Comparison of ENCODE assay signal across 8 mouse cellular contexts in genomic region chr2:109891471-109891870, GRCm38 (mm10). TPM values are rescaled to one million over a fixed set of nuclear protein-coding genes. Genes with fewer than 3 reads are reported as not detected.
DNase-seq lines count a peak whose midpoint lies in the region; ATAC-seq and TF ChIP-seq lines count a peak whose summit lies in the region.

No protein-coding gene starts in this region.

- peak overlapping the region; percentile 94 for H3K9ac ChIP-seq in limb, embryonic 15.5 days

- peak; percentile 17 for DNase-seq in CD4-positive, CD25-positive, alpha-beta regulatory T cell, adult 2 months (ENCODE audit: low read depth, low spot score)
- DNase-seq in thymus, adult 2 months, result no peak
- DNase-seq in thymus, postnatal 10 days (ENCODE audit: low spot score in 2 of 2), result no peak
- no peak for DNase-seq in urinary bladder, postnatal 10 days (ENCODE audit: low spot score)
- no peak for DNase-seq in adrenal gland, postnatal 36 days

- TF ChIP-seq POLR2A in thymus, adult 2 months (IDR thresholded peaks at IDR 0.05; ENCODE audit: control insufficient read depth, extremely low read depth, insufficient read depth, low read length, poor library complexity), result no peak
- no peak for TF ChIP-seq POLR2A in olfactory bulb, adult 2 months (IDR thresholded peaks at IDR 0.05; ENCODE audit: insufficient read depth, low read depth, low read length)

- ATAC-seq in CD4-positive, CD25-positive, alpha-beta regulatory T cell, adult 4 months, result no peak
- no peak for ATAC-seq in limb, embryonic 15.5 days (ENCODE audit: insufficient number of reproducible peaks, low FRiP score, low TSS enrichment, low read depth)

- peak overlapping the region; percentile 43 for H3K4me2 ChIP-seq in limb, embryonic 15.5 days

- H3K9me3 ChIP-seq in limb, embryonic 15.5 days, result no peaks in the 10 kb centered on the region

- H3K36me3 ChIP-seq in thymus, adult 2 months (ENCODE audit: control insufficient read depth, insufficient read depth, low read length), result peaks cover 22% of the 10 kb centered on the region
- H3K36me3 ChIP-seq in limb, embryonic 15.5 days, result peaks cover 23% of the 10 kb centered on the region

- 39% methylated on average over 4 of the region's 4 CpGs for WGBS in thymus, adult 2 months
- WGBS in limb, embryonic 15.5 days, result 24% methylated on average over 4 of the region's 4 CpGs
- under 1% methylated on average over 4 of the region's 4 CpGs for WGBS in olfactory bulb, adult 2 months

- H3K27ac ChIP-seq in thymus, adult 2 months (ENCODE audit: control insufficient read depth, insufficient read depth, low read length), result no peak overlapping the region
- peak overlapping the region; percentile 94 for H3K27ac ChIP-seq in limb, embryonic 15.5 days
- no peak overlapping the region for H3K27ac ChIP-seq in olfactory bulb, adult 2 months (ENCODE audit: insufficient read depth, low read depth, low read length)

- no peak for TF ChIP-seq CTCF in thymus, adult 2 months (IDR thresholded peaks at IDR 0.05; ENCODE audit: borderline replicate concordance, control insufficient read depth, extremely low read depth, insufficient read depth, low read length, poor library complexity)
- no peak for TF ChIP-seq CTCF in olfactory bulb, adult 2 months (IDR thresholded peaks at IDR 0.05; ENCODE audit: insufficient read depth, low read depth, low read length)

- peak overlapping the region; percentile 86 for H3K4me3 ChIP-seq in thymus, adult 2 months (ENCODE audit: control insufficient read depth, insufficient read depth, low read length)
- peak overlapping the region; percentile 78 for H3K4me3 ChIP-seq in limb, embryonic 15.5 days
- peak overlapping the region; percentile 96; the same call in 1 of the 2 replicates for H3K4me3 ChIP-seq in olfactory bulb, adult 2 months (ENCODE audit: insufficient read depth, low read depth, low read length)

- H3K27me3 ChIP-seq in thymus, adult 2 months (ENCODE audit: control insufficient read depth, insufficient read depth, low read length), result no peaks in the 10 kb centered on the region
- H3K27me3 ChIP-seq in limb, embryonic 15.5 days, result no peaks in the 10 kb centered on the region

- no peaks in the 10 kb centered on the region for H3K4me1 ChIP-seq in thymus, adult 2 months (replicated peaks; ENCODE audit: control insufficient read depth, insufficient read depth, low read length)
- H3K4me1 ChIP-seq in limb, embryonic 15.5 days, result peaks cover 10% of the 10 kb centered on the region
- no peaks in the 10 kb centered on the region for H3K4me1 ChIP-seq in olfactory bulb, adult 2 months (ENCODE audit: control insufficient read depth, insufficient read depth, low read length)

RNA-seq across cellular contexts. Expression of gene Lin7c, which starts 0.8 kb away (rescaled TPM):
- polyA plus RNA-seq in CD4-positive, CD25-positive, alpha-beta regulatory T cell, adult 4 months (2017; shearing (Covaris generic)), result 10 to 100 TPM; 65.9 to 69.6 TPM
- 9.1 and 10.0 TPM in 2 replicates for polyA plus RNA-seq in thymus, adult 2 months (2012; rRNA removed)
- polyA plus RNA-seq in limb, embryonic 15.5 days (2015; fragmentation: Nextera tagmentation; extraction: Ambion mirVana), result 51.4 and 55.2 TPM in 2 replicates
- polyA plus RNA-seq in olfactory bulb, adult 2 months (2012; ENCODE audit: insufficient read depth, insufficient read length, low replicate concordance, missing spikeins), result not detected in 2 replicates
- total RNA-seq in adrenal gland, postnatal 36 days (2021), result 10 to 100 TPM; 93.3 to 93.8 TPM

RNA-seq across cellular contexts. Expression of gene Lgr4, which starts 26.0 kb away (rescaled TPM):
- under 1 TPM in 1 of 2 experiments, not detected in 1; 0.08 TPM for polyA plus RNA-seq in CD4-positive, CD25-positive, alpha-beta regulatory T cell, adult 4 months (2017; shearing (Covaris generic))
- 4.5 and 7.2 TPM in 2 replicates for polyA plus RNA-seq in thymus, adult 2 months (2012; rRNA removed)
- polyA plus RNA-seq in limb, embryonic 15.5 days (2015; fragmentation: Nextera tagmentation; extraction: Ambion mirVana), result 12.5 and 15.1 TPM in 2 replicates
- polyA plus RNA-seq in olfactory bulb, adult 2 months (2012; ENCODE audit: insufficient read depth, insufficient read length, low replicate concordance, missing spikeins), result not detected in 2 replicates
- total RNA-seq in adrenal gland, postnatal 36 days (2021), result 100 to 1,000 TPM; 148 to 223 TPM
